Mouse (Mus musculus) MEL (cell line): Measurements from ENCODE around the gene Dip2a.

Experiments used
- CTCF ChIP-seq, 3 experiments: IDR thresholded peaks in 2 of 3; conservative IDR thresholded peaks in 1 of 3; 2 replicates each; pipeline ENCODE4 v1.5.1; 2011 to 2012; ENCODE audit warnings: low read length in 3 of 3, low read depth in 2 of 3, mild to moderate bottlenecking in 2 of 3, improper control_type of control experiment in 1 of 3, inconsistent platforms in 1 of 3, mixed read lengths in 1 of 3, moderate library complexity in 1 of 3; ENCODE audit not compliant: control insufficient read depth in 1 of 3, insufficient read depth in 1 of 3, poor library complexity in 1 of 3, severe bottlenecking in 1 of 3
- POLR2A ChIP-seq, 2 experiments: IDR thresholded peaks; 2 replicates each; pipeline ENCODE4 v1.6.1; 2011 to 2012; ENCODE audit warnings: low read length in 2 of 2, mild to moderate bottlenecking in 2 of 2, control low read depth in 1 of 2, improper control_type of control experiment in 1 of 2, low read depth in 1 of 2, moderate library complexity in 1 of 2; ENCODE audit not compliant: control insufficient read depth in 1 of 2, insufficient read depth in 1 of 2, poor library complexity in 1 of 2
- SMC3 ChIP-seq: IDR thresholded peaks from 2 replicates; pipeline ENCODE4 v1.6.1; 2011; ENCODE audit warnings: low read depth, low read length, improper control_type of control experiment
- USF2 ChIP-seq, 2 experiments: IDR thresholded peaks; 2 replicates each; pipeline ENCODE4 v1.6.1; 2011 to 2012; ENCODE audit warnings: improper control_type of control experiment in 2 of 2, low read length in 2 of 2, borderline replicate concordance in 1 of 2, inconsistent platforms in 1 of 2, low read depth in 1 of 2, mild to moderate bottlenecking in 1 of 2; ENCODE audit not compliant: insufficient read depth in 1 of 2

DNA sequence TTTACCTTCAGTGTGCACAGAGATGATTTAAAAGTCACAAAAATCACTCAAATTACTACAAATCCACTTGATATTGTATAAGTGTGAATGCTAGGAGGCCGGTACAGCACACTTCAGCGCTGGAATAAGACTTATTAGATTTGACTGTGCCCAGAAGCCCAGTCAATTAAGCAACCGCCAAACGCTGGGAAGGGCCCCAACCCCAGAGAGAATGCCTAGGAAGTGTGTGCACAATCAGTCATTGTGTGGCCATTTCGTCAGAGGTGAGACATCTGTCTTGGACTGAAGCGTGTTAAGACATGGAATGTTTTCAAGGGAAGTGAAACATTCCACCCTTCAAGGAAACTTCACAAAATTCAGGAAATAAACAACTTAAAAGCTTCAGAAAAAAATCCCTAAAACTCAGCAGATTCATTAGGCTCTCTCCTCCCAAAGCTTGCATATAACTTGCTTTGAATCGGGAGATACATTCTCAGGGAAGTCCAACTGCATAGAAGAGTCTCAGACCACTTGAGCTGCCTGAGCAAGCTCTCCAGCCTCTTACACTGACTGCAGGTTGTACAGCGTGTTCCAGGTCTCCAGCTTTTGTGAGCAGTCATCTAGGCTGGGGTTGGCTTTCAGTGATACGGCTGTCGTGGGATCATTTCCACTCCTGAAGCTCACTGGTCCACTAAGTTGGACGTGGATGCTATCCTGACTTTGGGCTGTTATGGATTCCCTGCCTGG lies 56.7 kb downstream of the Dip2a start:
- TF ChIP-seq CTCF (IDR thresholded peaks at IDR 0.05 in 2 of 3, conservative IDR thresholded peaks at IDR 0.05 in 1 of 3; ENCODE audit: control insufficient read depth in 1 of 3, insufficient read depth in 1 of 3, low read depth in 2 of 3, low read length in 3 of 3, poor library complexity in 1 of 3, severe bottlenecking in 1 of 3) (no peak), SMC3 (no peak), USF2 (IDR thresholded peaks at IDR 0.05; ENCODE audit: borderline replicate concordance in 1 of 2, insufficient read depth in 1 of 2, low read depth in 1 of 2, low read length in 2 of 2) (no peak), POLR2A (IDR thresholded peaks at IDR 0.05; ENCODE audit: control insufficient read depth in 1 of 2, insufficient read depth in 1 of 2, low read depth in 1 of 2, low read length in 2 of 2, poor library complexity in 1 of 2) (no peak)
